Mouse (Mus musculus): Measurements from ENCODE around the gene Gng2.

Gene Gng2

DNA sequence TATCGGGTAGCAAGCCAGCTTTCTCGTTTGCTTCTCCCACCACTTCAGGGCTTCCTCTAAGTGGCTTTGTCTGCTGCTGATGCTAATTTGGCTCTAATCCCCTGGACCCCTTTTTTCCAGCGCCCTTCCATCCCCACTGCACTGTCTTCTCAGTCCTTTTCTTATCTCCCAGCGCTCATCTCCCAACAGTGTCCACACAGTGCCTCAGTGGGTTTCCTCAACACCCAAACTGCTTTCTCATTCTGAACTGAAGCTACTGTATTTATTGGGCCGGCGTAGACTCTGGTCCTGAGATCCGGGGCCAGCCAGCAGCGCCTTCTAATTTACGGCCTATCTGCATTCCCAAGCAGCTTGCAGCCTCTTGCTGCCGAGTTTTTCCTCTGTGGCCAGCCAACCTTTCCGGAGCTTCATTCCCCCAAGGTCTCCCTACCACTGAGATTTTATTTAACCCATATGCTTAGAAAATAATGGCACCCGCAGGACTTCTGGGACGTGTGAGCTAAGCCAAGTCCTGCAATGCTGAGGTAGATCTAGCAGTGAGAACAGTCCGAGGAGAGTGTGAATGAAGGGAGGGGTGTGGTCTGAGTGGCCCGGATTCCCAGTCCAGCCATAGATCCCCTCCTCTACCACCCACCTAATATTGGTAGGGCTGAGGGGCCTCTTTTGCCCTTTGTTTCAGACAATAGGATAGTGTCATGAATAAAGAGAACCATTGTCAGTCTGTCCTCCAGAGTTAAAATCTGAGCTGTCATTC is at the start of gene Gng2:
Gene Gng2, minus strand, starts transcription at position 357 of the 754 bp plus-strand sequence.
- DNase-seq: peak; percentile 49

DNA sequence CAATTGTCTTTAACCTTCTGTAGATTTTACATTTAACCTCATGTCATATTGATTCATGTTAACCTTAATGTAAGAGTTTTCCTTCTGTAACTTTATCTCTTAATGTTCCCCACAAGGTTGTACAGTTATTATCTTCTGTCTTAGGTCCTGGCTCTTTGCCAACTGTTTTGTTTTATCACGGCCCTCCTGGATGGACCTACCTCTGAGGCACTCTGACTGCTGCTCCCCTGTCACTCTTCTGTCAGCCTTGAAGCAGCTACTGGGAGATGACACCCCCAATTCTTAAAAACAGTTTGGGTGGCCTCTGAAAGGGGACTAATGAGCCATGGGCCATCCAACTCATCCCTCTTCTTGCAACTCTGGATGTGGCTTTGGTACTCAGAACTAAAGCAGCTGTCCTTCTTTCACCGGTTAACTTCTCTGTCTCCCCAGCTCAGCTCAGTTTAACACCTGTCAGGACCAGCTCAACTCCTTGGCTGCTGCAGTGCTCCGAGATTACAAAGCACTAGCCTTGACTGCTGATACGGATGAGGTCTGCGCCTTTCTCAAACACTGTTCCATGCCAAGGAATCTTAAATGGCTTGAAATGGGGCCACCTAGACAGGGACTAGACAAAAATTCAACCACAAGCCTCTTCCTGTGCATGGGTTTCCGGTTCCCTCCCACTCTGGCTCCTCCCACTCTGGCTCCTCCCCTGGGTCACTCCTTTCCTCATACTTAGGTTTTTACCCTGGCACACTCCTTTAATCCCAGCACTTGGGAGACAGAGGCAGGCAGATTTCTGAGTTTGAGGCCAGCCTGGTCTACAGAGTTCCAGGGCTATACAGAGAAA is 47.7 kb upstream of the Gng2 start:
- DNase-seq: no peak

- DNase-seq: no peak
Observed at GRCm38 (mm10) chr14:20023939-20024338, 46.5 kb upstream of the Gng2 start.

- DNase-seq: no peak
Observed at GRCm38 (mm10) chr14:20019486-20019885, 42.1 kb upstream of the Gng2 start.

GRCm38 (mm10) chr14:20012506-20013275 is 35.3 kb upstream of the Gng2 start:
- no peak for DNase-seq

GRCm38 (mm10) chr14:20007446-20007845 is 30.0 kb upstream of the Gng2 start:
- no peak for DNase-seq

- DNase-seq: no peak
Observed at GRCm38 (mm10) chr14:20004777-20005289, 27.4 kb upstream of the Gng2 start.

GRCm38 (mm10) chr14:19996853-19997252 is 19.4 kb upstream of the Gng2 start:
- DNase-seq: no peak

- DNase-seq: no peak
Observed at GRCm38 (mm10) chr14:19995943-19996342, 18.5 kb upstream of the Gng2 start.

DNA sequence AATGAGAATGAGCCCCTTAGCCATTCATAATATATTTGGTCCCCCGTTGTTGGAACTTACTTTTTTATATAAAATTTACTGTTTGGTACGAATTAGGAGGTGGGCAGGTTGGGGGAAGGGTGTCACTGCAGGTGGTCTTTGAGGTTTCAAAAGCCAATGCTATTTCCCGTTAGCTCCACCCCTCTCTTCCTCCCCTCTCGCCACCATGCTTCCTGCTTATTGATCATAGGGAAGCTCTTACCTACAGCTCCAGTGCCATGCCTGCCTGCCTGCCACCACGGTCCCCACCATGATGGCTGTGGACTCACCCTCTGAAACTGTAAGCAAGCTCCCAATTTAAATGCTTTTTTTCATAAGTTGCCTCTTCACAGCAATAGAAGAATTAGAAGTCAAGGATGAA is 16.6 kb upstream of the Gng2 start:
- DNase-seq: no peak

DNA sequence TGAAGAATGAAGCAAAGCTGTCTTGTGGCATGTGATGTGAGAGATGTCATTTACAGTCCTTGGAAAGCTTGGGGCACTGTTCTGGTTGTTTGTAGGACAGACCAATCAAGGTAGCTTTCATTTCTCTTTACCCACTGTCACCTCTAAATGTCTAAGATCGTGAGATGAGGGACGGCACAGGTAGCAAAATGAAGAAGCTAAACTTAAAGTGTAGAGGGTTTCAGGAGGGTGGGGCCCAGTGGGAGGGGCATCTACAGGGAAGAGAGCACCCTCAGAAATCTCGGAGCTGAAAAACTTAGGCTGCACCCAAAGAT is 16.1 kb upstream of the Gng2 start:
- DNase-seq: no peak

GRCm38 (mm10) chr14:19992873-19993569 is 15.6 kb upstream of the Gng2 start:
- no peak for DNase-seq

GRCm38 (mm10) chr14:19991861-19992260 is 14.4 kb upstream of the Gng2 start:
- DNase-seq: peak; percentile 51

DNA sequence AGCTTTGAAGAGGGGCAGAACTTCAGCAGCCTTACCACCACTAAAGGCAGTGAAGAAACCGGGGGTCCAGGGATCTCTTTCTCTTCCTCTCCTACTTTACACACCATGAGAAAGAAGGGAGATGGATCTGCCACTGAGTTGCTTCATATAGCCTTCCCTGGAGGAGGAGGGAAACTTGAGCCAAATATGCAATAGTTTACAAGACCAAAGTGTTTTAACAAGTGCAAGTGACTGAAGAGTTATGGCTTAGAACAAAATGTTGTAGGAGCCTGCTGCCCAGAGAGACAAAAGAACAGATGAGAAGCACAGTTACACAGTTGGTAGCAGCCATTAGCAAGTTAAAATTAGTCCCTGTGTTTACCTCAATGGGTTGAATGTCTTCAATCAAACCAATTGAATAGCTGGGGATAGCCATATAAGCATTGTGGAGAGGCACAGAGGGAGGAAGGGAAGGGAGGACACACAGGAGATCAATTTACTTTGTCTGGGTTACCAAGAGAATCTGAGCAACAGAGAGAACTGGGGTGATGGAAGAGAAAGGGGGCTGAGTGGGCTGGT is 13.1 kb upstream of the Gng2 start:
- DNase-seq: no peak

- no peak for DNase-seq
Observed at GRCm38 (mm10) chr14:19988410-19988809, 11.0 kb upstream of the Gng2 start.

DNA sequence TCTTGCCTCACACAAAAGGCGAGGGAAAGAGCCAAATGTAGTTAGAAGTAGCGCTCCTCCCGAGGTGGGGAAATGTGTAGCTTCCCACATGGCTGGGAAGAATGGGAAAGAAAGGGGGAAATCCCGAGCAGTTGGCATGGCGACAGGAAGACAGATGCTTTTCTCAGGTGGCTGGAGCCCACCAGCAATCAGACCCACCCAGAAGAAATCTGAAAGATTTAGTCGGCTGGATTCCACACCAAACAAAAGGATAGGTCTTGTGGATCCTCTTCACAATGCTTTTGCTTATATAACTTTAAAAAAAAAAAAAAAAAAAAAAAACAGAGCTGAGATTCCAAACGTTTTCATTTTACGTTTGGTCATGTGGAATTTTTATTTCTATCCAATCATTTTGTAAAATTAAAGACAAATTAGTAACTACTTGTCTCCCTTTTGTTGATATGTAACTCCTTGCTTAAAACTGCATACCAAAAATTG is 10.0 kb upstream of the Gng2 start:
- no peak for DNase-seq

DNA sequence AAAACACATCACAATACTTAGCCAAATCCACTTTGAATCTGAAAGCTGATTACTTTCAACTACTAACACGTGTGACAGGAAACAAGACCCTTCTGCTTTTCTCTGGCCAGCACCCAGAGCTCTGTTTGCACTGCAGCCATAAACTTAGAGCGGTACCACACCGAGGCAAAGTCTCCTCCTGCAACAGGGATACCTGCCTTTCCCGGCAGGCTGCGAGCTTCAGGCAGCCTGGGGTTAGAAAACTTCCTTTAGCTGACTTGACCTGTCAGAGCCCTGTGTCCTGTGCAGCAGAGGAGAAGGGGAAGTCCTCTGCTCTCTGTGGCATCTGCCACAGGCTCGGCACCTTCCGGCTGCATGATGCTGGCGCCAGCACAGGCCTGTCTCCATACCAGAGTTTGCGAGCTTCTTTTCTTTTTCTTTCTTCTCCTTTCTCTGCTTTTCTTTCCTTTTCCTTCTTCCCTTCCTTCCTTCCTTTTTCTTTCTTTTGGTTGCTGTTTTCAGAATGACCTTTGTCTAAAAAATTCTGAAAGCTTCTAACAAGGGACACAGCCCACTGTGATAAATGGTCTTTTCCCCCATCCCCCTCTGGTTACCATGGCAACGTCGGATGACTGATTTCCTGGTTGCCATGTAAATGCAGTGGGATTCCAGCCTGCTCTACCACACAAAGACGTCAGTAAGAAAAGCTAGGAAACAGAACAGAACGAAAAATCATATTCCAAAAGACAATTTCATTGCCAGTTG is 9.4 kb upstream of the Gng2 start:
- DNase-seq: peak; percentile 92

DNA sequence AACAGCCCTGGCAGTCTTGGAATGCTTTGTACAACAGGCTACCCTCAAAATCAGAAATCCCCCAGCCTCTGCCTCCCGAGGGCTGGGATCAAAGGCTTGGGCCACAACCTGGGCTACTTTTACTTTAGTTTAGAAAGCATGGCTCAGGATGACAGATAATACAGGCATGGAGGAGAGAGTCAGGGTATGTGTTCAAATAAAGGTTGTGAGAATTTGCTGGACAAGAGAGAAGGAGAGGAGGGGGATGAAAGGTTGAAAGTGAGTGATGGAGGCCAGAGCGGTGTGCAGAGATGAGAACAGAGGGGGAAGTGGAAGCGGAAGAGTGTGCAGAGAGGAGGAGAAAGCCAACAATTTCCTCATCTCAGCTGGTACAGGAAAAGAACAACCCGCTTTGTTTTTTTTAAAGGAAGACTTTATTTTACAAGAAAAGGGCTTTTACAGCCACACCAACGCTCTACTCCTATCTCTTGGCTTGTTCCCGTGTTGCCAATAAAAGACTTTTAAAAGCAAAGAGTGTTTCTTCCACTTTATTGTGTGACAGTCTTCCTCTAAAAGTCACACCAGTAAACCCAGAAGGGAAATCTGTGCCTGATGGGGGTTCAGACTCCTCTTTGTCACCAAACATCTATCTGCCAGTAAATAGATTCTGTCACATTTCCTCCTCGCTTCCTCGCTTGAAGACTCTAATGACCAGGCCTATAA is 8.6 kb upstream of the Gng2 start:
- DNase-seq: no peak

GRCm38 (mm10) chr14:19985107-19985911 is 7.9 kb upstream of the Gng2 start:
- DNase-seq: peak; percentile 46

All from retina, postnatal 1 day (tissue).